Mouse (Mus musculus) cortical plate, adult 2 months (tissue): ENCODE measurements around the gene Rpl7a.

Experiments used
- CTCF ChIP-seq: fragments of 200-500 bp; IDR thresholded peaks from 2 replicates; pipeline ENCODE4 v1.5.1; 2011; ENCODE audit warnings: mild to moderate bottlenecking, control low read depth, low read length; ENCODE audit not compliant: insufficient read depth; ENCODE audit errors: extremely low read depth
- POLR2A ChIP-seq: fragments of 200-500 bp; IDR thresholded peaks from 2 replicates; pipeline ENCODE4 v1.6.1; 2011; ENCODE audit warnings: mild to moderate bottlenecking, low read length, control low read depth; ENCODE audit not compliant: insufficient read depth; ENCODE audit errors: extremely low read depth

DNA sequence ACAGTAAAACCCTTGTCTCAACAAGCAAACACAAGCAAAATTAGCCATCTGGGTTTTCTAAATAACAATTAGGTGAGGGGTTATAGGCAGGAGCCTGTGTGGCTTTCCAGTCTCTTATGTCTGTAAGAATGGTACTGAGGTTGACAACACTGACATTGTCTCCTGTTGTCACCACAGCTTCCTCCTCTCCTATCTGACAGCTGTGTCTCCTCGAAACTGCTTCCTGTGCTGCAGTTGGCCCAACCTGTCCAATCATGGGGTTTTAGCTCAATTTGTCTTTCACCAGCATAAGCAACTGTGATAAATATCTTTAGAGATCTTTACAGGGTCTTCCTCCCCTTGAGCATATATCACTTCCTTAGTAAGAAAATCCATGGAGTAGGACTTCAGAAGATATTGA lies 25.9 kb downstream of the Rpl7a start:
- no peak for TF ChIP-seq POLR2A
- TF ChIP-seq CTCF = no peak
